Mouse (Mus musculus) stomach, embryonic 16.5 days (tissue): ENCODE results near the gene Bank1. TPM values are rescaled to one million over a fixed set of nuclear protein-coding genes. Genes with fewer than 3 reads are reported as not detected.
A peak's percentile ranks its signal among the peaks of the same experiment; 100 is the strongest.
"Not testable (repeated sequence)": the region's sequence is repeated elsewhere in the genome, so short reads cannot be mapped to it uniquely, and the experiment has no call there.

Experiments used
- ATAC-seq: fragments of 200-750 bp; cut with Nextera tagmentation; 2 replicates; pipeline ENCODE4 v1.8.0; 2017; ENCODE audit warnings: moderate number of reproducible peaks, moderate TSS enrichment; ENCODE audit not compliant: insufficient read depth, low FRiP score
- H3K27ac ChIP-seq: fragments of 300-500 bp; sonication (generic); 2 replicates; pipeline ENCODE4 v1.5.1; 2014; ENCODE audit warnings: low read length
- H3K27me3 ChIP-seq: fragments of 300-500 bp; sonication (generic); 2 replicates; pipeline ENCODE4 v1.6.1; 2014; ENCODE audit warnings: low read length, control low read depth, mixed read lengths; ENCODE audit not compliant: control insufficient read depth, insufficient read depth
- H3K36me3 ChIP-seq: fragments of 300-500 bp; sonication (generic); 2 replicates; pipeline ENCODE4 v1.6.1; 2014; ENCODE audit warnings: low read length; ENCODE audit not compliant: control insufficient read depth, insufficient read depth
- H3K4me1 ChIP-seq: fragments of 300-500 bp; sonication (generic); 2 replicates; pipeline ENCODE4 v1.6.1; 2014; ENCODE audit warnings: low read length, control low read depth, mixed read lengths; ENCODE audit not compliant: control insufficient read depth, insufficient read depth
- H3K4me2 ChIP-seq: fragments of 300-500 bp; sonication (generic); 2 replicates; pipeline ENCODE4 v1.6.1; 2014; ENCODE audit warnings: low read depth, low read length, mixed read lengths
- H3K4me3 ChIP-seq: fragments of 300-500 bp; sonication (generic); replicated peaks from 2 replicates; pipeline ENCODE4 v1.5.1; 2014; ENCODE audit warnings: mild to moderate bottlenecking, low read length
- H3K9ac ChIP-seq: fragments of 300-500 bp; sonication (generic); 2 replicates; pipeline ENCODE4 v1.6.1; 2014; ENCODE audit warnings: low read length
- H3K9me3 ChIP-seq: fragments of 300-500 bp; sonication (generic); replicated peaks from 2 replicates; pipeline ENCODE4 v1.6.1; 2016; ENCODE audit warnings: low read length, control low read depth; ENCODE audit not compliant: control insufficient read depth
- WGBS: fragments of 180-500 bp; shearing (Covaris S2); extraction: QIAGEN DNeasy Blood & Tissue Kit; methylation state at CpG from one replicate; pipeline ENCODE4 v1.1.7; 2014; 5-methylcytosine and 5-hydroxymethylcytosine counted together
- polyA plus RNA-seq: library from polyadenylated mRNA; unstranded; fragments of >200 nt; fragmentation: Nextera tagmentation; extraction: Ambion mirVana; gene quantifications from 2 replicates; pipeline ENCODE4 v1.2.1, GENCODE M21; 2015

Gene Bank1
- polyA plus RNA-seq, 1 experiment from 2014 or later, result 1.7 TPM

- WGBS, result 49% methylated on average over 2 of the region's 2 CpGs
- Histone ChIP-seq H3K4me1 (no peaks in the 10 kb centered on the region), H3K36me3 (no peaks in the 10 kb centered on the region), H3K9me3 (no peaks in the 10 kb centered on the region), H3K4me2 (no peak overlapping the region), H3K9ac (no peak overlapping the region), H3K27me3 (no peaks in the 10 kb centered on the region), H3K4me3 (no peak overlapping the region), H3K27ac (no peak overlapping the region)
- 0 out of 2 replicates have a peak, but pooled peaks have one; percentile 37 for ATAC-seq
These were observed 5.3 kb upstream of the Bank1 start for GRCm38 (mm10) chr3:136331135-136331534.

- no peaks in the 10 kb centered on the region for H3K36me3 ChIP-seq
- H3K27ac ChIP-seq, result no peak overlapping the region
- no peaks in the 10 kb centered on the region for H3K4me1 ChIP-seq
- H3K9ac ChIP-seq, result no peak overlapping the region
- ATAC-seq, result no peak
- no peak overlapping the region for H3K4me3 ChIP-seq
- no peaks in the 10 kb centered on the region for H3K9me3 ChIP-seq
- H3K27me3 ChIP-seq, result no peaks in the 10 kb centered on the region
- no peak overlapping the region for H3K4me2 ChIP-seq
These were observed 4.2 kb upstream of the Bank1 start for GRCm38 (mm10) chr3:136330043-136330442.

DNA sequence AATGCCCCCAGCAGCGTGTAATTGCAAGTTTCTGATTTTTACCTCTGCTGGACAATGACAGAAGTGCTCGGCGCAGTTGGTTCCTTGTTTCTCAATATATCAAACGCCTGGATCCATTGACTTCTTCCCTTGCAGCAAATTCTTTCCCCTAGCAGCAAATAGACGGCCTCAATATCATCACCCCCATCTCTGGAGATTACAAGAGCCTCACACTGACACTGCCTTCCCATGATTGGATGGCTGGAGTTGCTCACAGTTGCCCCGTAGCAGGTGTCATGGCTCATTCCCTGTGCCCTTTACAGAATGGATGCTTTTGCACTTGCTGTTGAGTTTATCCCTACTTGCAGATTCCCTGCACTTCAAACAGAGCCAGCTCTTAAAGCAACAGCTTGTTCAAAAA, 3.3 kb upstream of the Bank1 start:
- Histone ChIP-seq H3K27ac (no peak overlapping the region), H3K27me3 (no peaks in the 10 kb centered on the region), H3K4me2 (no peak overlapping the region), H3K9me3 (no peaks in the 10 kb centered on the region), H3K4me1 (no peaks in the 10 kb centered on the region), H3K36me3 (no peaks in the 10 kb centered on the region), H3K9ac (no peak overlapping the region), H3K4me3 (no peak overlapping the region)
- ATAC-seq, result no peak
- 57% methylated on average over 6 of the region's 6 CpGs for WGBS

DNA sequence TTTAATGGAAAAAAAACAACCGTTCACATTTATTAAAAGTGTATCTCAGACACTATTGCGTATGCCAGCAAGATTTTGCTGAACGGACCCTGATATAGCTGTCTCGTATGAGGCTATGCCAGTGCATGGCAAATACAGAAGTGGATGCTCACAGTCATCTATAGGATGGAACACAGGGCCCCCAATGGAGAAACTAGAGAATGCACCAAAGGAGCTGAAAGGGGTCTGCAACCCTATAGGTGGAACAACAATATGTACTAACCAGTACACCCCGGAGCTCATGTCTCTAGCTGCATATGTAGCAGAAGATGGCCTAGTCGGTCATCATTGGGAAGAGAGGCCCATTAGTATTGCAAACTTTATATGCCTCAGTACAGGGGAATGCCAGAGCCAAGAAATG, 1.1 kb downstream of the Bank1 start:
- H3K9ac ChIP-seq, H3K4me3 ChIP-seq, H3K27me3 ChIP-seq, H3K36me3 ChIP-seq, H3K27ac ChIP-seq, H3K4me1 ChIP-seq, H3K4me2 ChIP-seq, ATAC-seq, H3K9me3 ChIP-seq: not testable (repeated sequence)
- 92% methylated on average over 6 of the region's 6 CpGs for WGBS

GRCm38 (mm10) chr3:136321936-136322335, 3.9 kb downstream of the Bank1 start:
- Histone ChIP-seq H3K9ac (no peak overlapping the region), H3K27ac (no peak overlapping the region), H3K4me3 (no peak overlapping the region), H3K4me1 (no peaks in the 10 kb centered on the region), H3K9me3 (no peaks in the 10 kb centered on the region), H3K4me2 (no peak overlapping the region), H3K27me3 (no peaks in the 10 kb centered on the region), H3K36me3 (no peaks in the 10 kb centered on the region)
- ATAC-seq, result no peak
- WGBS, result 89% methylated on average over 3 of the region's 3 CpGs

DNA sequence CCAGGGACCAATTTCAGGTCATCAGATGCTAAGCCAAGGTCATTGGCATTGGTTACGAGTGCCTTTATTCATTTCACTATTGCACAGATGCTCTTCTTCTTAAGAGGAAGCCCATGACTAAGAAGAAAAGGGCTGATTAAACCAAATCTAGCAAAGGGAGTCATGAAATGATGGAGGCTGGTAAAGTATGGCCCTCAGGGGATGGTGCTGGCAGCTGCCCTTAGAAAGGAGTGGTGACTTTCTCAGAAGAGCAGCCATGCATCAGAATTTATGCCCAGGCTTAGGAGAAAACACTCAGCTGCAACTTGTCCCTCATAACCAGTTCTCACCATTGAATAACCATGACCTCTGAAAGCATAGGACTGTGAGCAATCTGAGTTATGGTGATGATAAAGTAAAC, 17.4 kb downstream of the Bank1 start:
- Histone ChIP-seq H3K27ac (no peak overlapping the region), H3K36me3 (no peaks in the 10 kb centered on the region), H3K4me2 (no peak overlapping the region), H3K9ac (no peak overlapping the region), H3K27me3 (no peaks in the 10 kb centered on the region), H3K9me3 (no peaks in the 10 kb centered on the region), H3K4me1 (no peaks in the 10 kb centered on the region), H3K4me3 (no peak overlapping the region)
- no peak for ATAC-seq
- 91% methylated on average over 1 of the region's 1 CpGs for WGBS

GRCm38 (mm10) chr3:136306564-136307158, 19.2 kb downstream of the Bank1 start:
- ATAC-seq, result no peak
- Histone ChIP-seq H3K9ac (no peak overlapping the region), H3K9me3 (no peaks in the 10 kb centered on the region), H3K36me3 (no peaks in the 10 kb centered on the region), H3K4me2 (no peak overlapping the region), H3K27ac (no peak overlapping the region), H3K27me3 (no peaks in the 10 kb centered on the region), H3K4me3 (no peak overlapping the region), H3K4me1 (no peaks in the 10 kb centered on the region)
- WGBS, result 53% methylated on average over 5 of the region's 5 CpGs

- Histone ChIP-seq H3K9me3 (no peaks in the 10 kb centered on the region), H3K9ac (no peak overlapping the region), H3K36me3 (no peaks in the 10 kb centered on the region), H3K4me2 (no peak overlapping the region), H3K27ac (no peak overlapping the region), H3K4me3 (no peak overlapping the region), H3K4me1 (no peaks in the 10 kb centered on the region), H3K27me3 (no peaks in the 10 kb centered on the region)
- ATAC-seq, result no peak
- 39% methylated on average over 1 of the region's 1 CpGs for WGBS
These were observed 23.3 kb downstream of the Bank1 start for GRCm38 (mm10) chr3:136302541-136302940.

DNA sequence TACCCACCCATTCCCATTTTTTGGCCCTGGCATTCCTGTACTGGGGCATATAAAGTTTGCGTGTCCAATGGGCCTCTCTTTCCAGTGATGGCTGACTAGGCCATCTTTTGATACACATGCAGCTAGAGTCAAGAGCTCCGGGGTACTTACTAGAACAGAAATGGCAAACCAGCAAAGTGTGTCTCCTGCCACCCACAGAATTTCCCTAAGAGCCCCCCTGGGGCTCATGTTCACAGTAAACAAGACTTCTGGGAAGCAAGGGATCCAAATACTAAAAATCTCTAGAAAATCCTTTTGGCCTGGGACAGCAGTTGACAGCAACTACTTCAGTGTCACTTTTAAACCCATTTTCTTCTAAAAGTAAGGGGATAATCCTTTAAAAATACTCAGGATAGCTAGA, 25.1 kb downstream of the Bank1 start:
- not testable (repeated sequence) for H3K4me2 ChIP-seq, H3K4me3 ChIP-seq, H3K27ac ChIP-seq, H3K9me3 ChIP-seq, ATAC-seq, H3K4me1 ChIP-seq, H3K9ac ChIP-seq, H3K27me3 ChIP-seq, H3K36me3 ChIP-seq
- 94% methylated on average over 2 of the region's 2 CpGs for WGBS

DNA sequence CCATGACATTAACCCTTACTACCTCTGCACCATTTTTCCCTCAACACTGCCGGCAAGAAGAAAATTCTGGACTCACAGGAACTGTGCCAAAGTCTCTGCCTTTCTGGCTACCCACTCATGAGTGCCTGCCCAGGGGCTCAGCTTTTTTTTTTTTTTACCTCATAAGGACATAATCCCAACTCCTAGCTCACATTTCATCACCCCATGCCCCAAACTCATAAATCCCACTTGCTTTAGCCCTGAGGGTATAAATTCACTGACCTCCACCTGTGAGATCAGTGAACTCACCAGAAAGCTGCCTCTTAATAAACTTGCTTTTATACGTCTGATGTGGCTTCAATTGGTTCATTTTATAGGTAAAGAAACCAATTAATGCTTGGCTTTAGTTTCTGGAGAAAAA, 28.5 kb downstream of the Bank1 start:
- WGBS, result 68% methylated on average over 2 of the region's 2 CpGs
- no peak overlapping the region for H3K27ac ChIP-seq
- no peaks in the 10 kb centered on the region for H3K4me1 ChIP-seq
- no peaks in the 10 kb centered on the region for H3K36me3 ChIP-seq
- H3K4me3 ChIP-seq, result no peak overlapping the region
- H3K27me3 ChIP-seq, result no peaks in the 10 kb centered on the region
- no peak for ATAC-seq
- H3K9me3 ChIP-seq, result no peaks in the 10 kb centered on the region
- H3K4me2 ChIP-seq, result no peak overlapping the region
- H3K9ac ChIP-seq, result no peak overlapping the region
